Mouse (Mus musculus): ENCODE measurements around the gene Plekha4. TPM values are rescaled to one million over a fixed set of nuclear protein-coding genes. Genes with fewer than 3 reads are reported as not detected.

Plekha4 gene
- polyA plus RNA-seq, 1 experiment from 2014 or later, result 0.80 TPM

GRCm38 (mm10) chr7:45574472-45575379 lies 48.6 kb downstream of the Plekha4 start:
- WGBS, result 86% methylated on average over 15 of the region's 15 CpGs
- H3K9ac ChIP-seq (ENCODE audit: low read length), result no peak overlapping the region
- no peaks in the 10 kb centered on the region for H3K27me3 ChIP-seq (ENCODE audit: control insufficient read depth, insufficient read depth, low read length)
- ATAC-seq (replicated peaks; ENCODE audit: low FRiP score) (no peak), DNase-seq (ENCODE audit: low spot score) (no peak)
- H3K9me3 ChIP-seq (ENCODE audit: control insufficient read depth, low read length), result no peaks in the 10 kb centered on the region
- peaks cover 7% of the 10 kb centered on the region; the same call in 1 of the 2 replicates for H3K4me1 ChIP-seq (replicated peaks; ENCODE audit: control insufficient read depth, insufficient read depth, low read length)
- no peak overlapping the region for H3K4me2 ChIP-seq (ENCODE audit: low read depth, low read length, severe bottlenecking)
- no peaks in the 10 kb centered on the region; the same call in 1 of the 2 replicates for H3K36me3 ChIP-seq (ENCODE audit: control insufficient read depth, insufficient read depth, low read length)
- H3K4me3 ChIP-seq (ENCODE audit: low read depth, low read length), result no peak overlapping the region
- H3K27ac ChIP-seq (ENCODE audit: low read depth, low read length), result no peak overlapping the region

GRCm38 (mm10) chr7:45585923-45586322 lies 59.8 kb downstream of the Plekha4 start:
- Histone ChIP-seq H3K36me3 (ENCODE audit: control insufficient read depth, insufficient read depth, low read length) (no peaks in the 10 kb centered on the region), H3K9ac (ENCODE audit: low read length) (no peak overlapping the region), H3K27ac (ENCODE audit: low read depth, low read length) (no peak overlapping the region), H3K4me1 (replicated peaks; ENCODE audit: control insufficient read depth, insufficient read depth, low read length) (no peaks in the 10 kb centered on the region), H3K9me3 (ENCODE audit: control insufficient read depth, low read length) (no peaks in the 10 kb centered on the region), H3K4me2 (ENCODE audit: low read depth, low read length, severe bottlenecking) (no peak overlapping the region), H3K27me3 (ENCODE audit: control insufficient read depth, insufficient read depth, low read length) (no peaks in the 10 kb centered on the region), H3K4me3 (ENCODE audit: low read depth, low read length) (no peak overlapping the region)
- ATAC-seq (replicated peaks; ENCODE audit: low FRiP score) (no peak), DNase-seq (ENCODE audit: low spot score) (no peak)
- 91% methylated on average over 6 of the region's 6 CpGs for WGBS

- Histone ChIP-seq H3K4me3 (ENCODE audit: low read depth, low read length) (no peak overlapping the region), H3K9ac (ENCODE audit: low read length) (no peak overlapping the region), H3K36me3 (ENCODE audit: control insufficient read depth, insufficient read depth, low read length) (no peaks in the 10 kb centered on the region), H3K27ac (ENCODE audit: low read depth, low read length) (no peak overlapping the region), H3K4me1 (replicated peaks; ENCODE audit: control insufficient read depth, insufficient read depth, low read length) (no peaks in the 10 kb centered on the region), H3K4me2 (ENCODE audit: low read depth, low read length, severe bottlenecking) (no peak overlapping the region), H3K27me3 (ENCODE audit: control insufficient read depth, insufficient read depth, low read length) (no peaks in the 10 kb centered on the region), H3K9me3 (ENCODE audit: control insufficient read depth, low read length) (no peaks in the 10 kb centered on the region)
- ATAC-seq (replicated peaks; ENCODE audit: low FRiP score), result no peak
- 91% methylated on average over 23 of the region's 23 CpGs for WGBS
- DNase-seq (ENCODE audit: low spot score), result no peak
Observed at GRCm38 (mm10) chr7:45587631-45588592, 61.8 kb downstream of the Plekha4 start.

GRCm38 (mm10) chr7:45589173-45589572 lies 63.0 kb downstream of the Plekha4 start:
- Histone ChIP-seq H3K4me1 (replicated peaks; ENCODE audit: control insufficient read depth, insufficient read depth, low read length) (no peaks in the 10 kb centered on the region), H3K9ac (ENCODE audit: low read length) (no peak overlapping the region), H3K36me3 (ENCODE audit: control insufficient read depth, insufficient read depth, low read length) (no peaks in the 10 kb centered on the region), H3K27ac (ENCODE audit: low read depth, low read length) (no peak overlapping the region), H3K4me2 (ENCODE audit: low read depth, low read length, severe bottlenecking) (peak overlapping the region; percentile 32; the same call in 1 of the 2 replicates), H3K4me3 (ENCODE audit: low read depth, low read length) (peak overlapping the region; percentile 9; the same call in 1 of the 2 replicates), H3K27me3 (ENCODE audit: control insufficient read depth, insufficient read depth, low read length) (no peaks in the 10 kb centered on the region), H3K9me3 (ENCODE audit: control insufficient read depth, low read length) (no peaks in the 10 kb centered on the region)
- WGBS, result 7% methylated on average over 19 of the region's 19 CpGs
- DNase-seq (ENCODE audit: low spot score) (peak; percentile 93), ATAC-seq (replicated peaks; ENCODE audit: low FRiP score) (peak; percentile 97)

- DNase-seq (ENCODE audit: low spot score) (no peak), ATAC-seq (replicated peaks; ENCODE audit: low FRiP score) (no peak)
- Histone ChIP-seq H3K9ac (ENCODE audit: low read length) (no peak overlapping the region), H3K4me3 (ENCODE audit: low read depth, low read length) (no peak overlapping the region), H3K4me1 (replicated peaks; ENCODE audit: control insufficient read depth, insufficient read depth, low read length) (no peaks in the 10 kb centered on the region), H3K27me3 (ENCODE audit: control insufficient read depth, insufficient read depth, low read length) (no peaks in the 10 kb centered on the region), H3K4me2 (ENCODE audit: low read depth, low read length, severe bottlenecking) (no peak overlapping the region), H3K27ac (ENCODE audit: low read depth, low read length) (no peak overlapping the region), H3K36me3 (ENCODE audit: control insufficient read depth, insufficient read depth, low read length) (no peaks in the 10 kb centered on the region), H3K9me3 (ENCODE audit: control insufficient read depth, low read length) (no peaks in the 10 kb centered on the region)
- 89% methylated on average over 5 of the region's 5 CpGs for WGBS
Observed at GRCm38 (mm10) chr7:45589898-45590297, 63.8 kb downstream of the Plekha4 start.

GRCm38 (mm10) chr7:45590874-45591273 lies 64.7 kb downstream of the Plekha4 start:
- H3K4me1 ChIP-seq (replicated peaks; ENCODE audit: control insufficient read depth, insufficient read depth, low read length), result no peaks in the 10 kb centered on the region
- H3K27ac ChIP-seq (ENCODE audit: low read depth, low read length), result no peak overlapping the region
- H3K27me3 ChIP-seq (ENCODE audit: control insufficient read depth, insufficient read depth, low read length), result no peaks in the 10 kb centered on the region
- ATAC-seq (replicated peaks; ENCODE audit: low FRiP score), result no peak
- no peaks in the 10 kb centered on the region for H3K36me3 ChIP-seq (ENCODE audit: control insufficient read depth, insufficient read depth, low read length)
- DNase-seq (ENCODE audit: low spot score), result no peak
- no peak overlapping the region for H3K4me3 ChIP-seq (ENCODE audit: low read depth, low read length)
- WGBS, result 64% methylated on average over 3 of the region's 3 CpGs
- no peaks in the 10 kb centered on the region for H3K9me3 ChIP-seq (ENCODE audit: control insufficient read depth, low read length)
- H3K9ac ChIP-seq (ENCODE audit: low read length), result no peak overlapping the region
- H3K4me2 ChIP-seq (ENCODE audit: low read depth, low read length, severe bottlenecking), result no peak overlapping the region

GRCm38 (mm10) chr7:45591880-45592279 lies 65.8 kb downstream of the Plekha4 start:
- H3K4me3 ChIP-seq (ENCODE audit: low read depth, low read length), result no peak overlapping the region
- no peak overlapping the region for H3K9ac ChIP-seq (ENCODE audit: low read length)
- no peak for ATAC-seq (replicated peaks; ENCODE audit: low FRiP score)
- no peak for DNase-seq (ENCODE audit: low spot score)
- H3K27ac ChIP-seq (ENCODE audit: low read depth, low read length), result no peak overlapping the region
- H3K9me3 ChIP-seq (ENCODE audit: control insufficient read depth, low read length), result no peaks in the 10 kb centered on the region
- no peak overlapping the region for H3K4me2 ChIP-seq (ENCODE audit: low read depth, low read length, severe bottlenecking)
- no peaks in the 10 kb centered on the region for H3K27me3 ChIP-seq (ENCODE audit: control insufficient read depth, insufficient read depth, low read length)
- no peaks in the 10 kb centered on the region for H3K4me1 ChIP-seq (replicated peaks; ENCODE audit: control insufficient read depth, insufficient read depth, low read length)
- no peaks in the 10 kb centered on the region for H3K36me3 ChIP-seq (ENCODE audit: control insufficient read depth, insufficient read depth, low read length)
- 84% methylated on average over 7 of the region's 7 CpGs for WGBS

GRCm38 (mm10) chr7:45593118-45593815 lies 67.1 kb downstream of the Plekha4 start:
- H3K9ac ChIP-seq (ENCODE audit: low read length), result no peak overlapping the region
- no peaks in the 10 kb centered on the region for H3K4me1 ChIP-seq (replicated peaks; ENCODE audit: control insufficient read depth, insufficient read depth, low read length)
- WGBS, result 25% methylated on average over 10 of the region's 10 CpGs

More at GRCm38 (mm10) chr7:45593118-45593815, 67.1 kb downstream of the Plekha4 start:
- no peak overlapping the region for H3K4me3 ChIP-seq (ENCODE audit: low read depth, low read length)
- no peaks in the 10 kb centered on the region for H3K9me3 ChIP-seq (ENCODE audit: control insufficient read depth, low read length)
- no peak for ATAC-seq (replicated peaks; ENCODE audit: low FRiP score)
- no peak overlapping the region for H3K27ac ChIP-seq (ENCODE audit: low read depth, low read length)
- DNase-seq (ENCODE audit: low spot score), result peak; percentile 86
- no peaks in the 10 kb centered on the region for H3K36me3 ChIP-seq (ENCODE audit: control insufficient read depth, insufficient read depth, low read length)
- H3K4me2 ChIP-seq (ENCODE audit: low read depth, low read length, severe bottlenecking), result no peak overlapping the region
- no peaks in the 10 kb centered on the region for H3K27me3 ChIP-seq (ENCODE audit: control insufficient read depth, insufficient read depth, low read length)
